Mouse (Mus musculus) layer of hippocampus, adult 9-11 months (tissue): Measurements from ENCODE around the gene Chd6.

ENCODE experiments used
- DNase-seq: peaks from one replicate; pipeline ENCODE4 v3.0.0; 2022

The Chd6 gene

DNA sequence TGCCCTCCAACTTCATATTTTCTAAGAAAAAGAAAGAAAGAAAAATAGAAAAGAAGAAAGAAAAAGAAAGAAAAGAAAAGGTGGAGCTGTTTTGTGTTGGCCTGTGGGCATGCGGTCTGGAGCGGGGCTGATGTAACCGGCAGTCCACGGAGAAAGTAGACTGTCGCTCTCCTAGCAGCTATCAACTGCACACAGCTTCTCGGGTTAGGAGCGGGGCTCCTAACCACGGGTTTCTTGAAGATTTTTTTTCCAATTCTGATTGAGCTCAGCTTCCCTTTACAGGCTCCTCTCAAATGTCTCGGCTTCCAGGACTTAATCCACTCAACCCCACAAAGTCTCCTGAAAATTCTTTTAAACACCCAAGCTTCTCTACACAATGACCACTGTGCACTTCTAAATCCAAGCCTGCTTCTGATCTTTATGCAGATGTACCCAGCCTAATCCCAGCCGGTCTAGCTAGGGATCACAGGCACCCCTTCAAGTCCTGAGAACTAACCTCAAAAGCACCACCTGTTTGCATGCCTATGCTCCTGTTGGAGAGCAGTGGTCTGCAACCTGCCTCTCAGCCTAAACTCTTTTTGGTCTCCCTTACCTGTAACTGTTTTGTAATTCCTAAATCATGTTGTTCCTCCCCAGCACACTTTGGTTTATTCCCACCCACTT is 42.6 kb downstream of the Chd6 start:
- no peak for DNase-seq

DNA sequence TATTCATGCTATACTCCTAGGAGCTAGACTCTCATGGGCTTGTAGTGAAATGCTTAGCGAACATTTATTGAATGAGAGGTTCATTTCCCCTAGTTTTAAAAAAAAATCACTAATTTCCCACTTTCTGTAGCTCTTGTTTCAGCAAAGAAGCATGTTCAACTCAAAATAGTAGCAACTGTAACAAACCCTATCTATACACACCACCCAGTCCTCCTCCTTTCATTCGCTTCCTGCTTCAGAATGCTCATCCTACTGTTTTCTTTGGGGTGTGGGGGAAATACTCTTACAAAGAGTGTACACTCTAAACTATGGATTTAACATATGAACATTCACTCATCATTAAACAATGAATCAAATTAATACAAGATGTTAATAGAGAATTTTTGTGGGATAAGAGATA is 43.3 kb downstream of the Chd6 start:
- DNase-seq, result no peak

DNA sequence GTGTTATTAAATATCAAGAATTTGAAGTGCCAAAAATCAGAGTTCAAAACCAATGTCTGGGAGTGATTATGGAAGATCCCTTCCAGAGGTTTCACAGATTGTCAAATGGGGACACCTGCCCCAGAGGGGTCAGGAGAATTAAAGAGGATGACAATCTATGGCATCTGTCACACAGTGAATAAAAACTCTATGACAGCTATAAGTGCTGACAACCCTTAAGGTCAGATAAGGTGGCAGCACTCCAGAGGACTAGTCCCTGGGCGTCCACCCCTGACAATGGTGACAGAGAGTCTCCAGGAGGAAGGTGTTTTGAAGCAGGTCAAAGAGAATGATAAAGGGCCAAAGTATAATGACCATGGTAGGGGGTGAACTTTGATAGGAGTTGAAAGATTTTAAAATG is 44.0 kb downstream of the Chd6 start:
- no peak for DNase-seq

DNA sequence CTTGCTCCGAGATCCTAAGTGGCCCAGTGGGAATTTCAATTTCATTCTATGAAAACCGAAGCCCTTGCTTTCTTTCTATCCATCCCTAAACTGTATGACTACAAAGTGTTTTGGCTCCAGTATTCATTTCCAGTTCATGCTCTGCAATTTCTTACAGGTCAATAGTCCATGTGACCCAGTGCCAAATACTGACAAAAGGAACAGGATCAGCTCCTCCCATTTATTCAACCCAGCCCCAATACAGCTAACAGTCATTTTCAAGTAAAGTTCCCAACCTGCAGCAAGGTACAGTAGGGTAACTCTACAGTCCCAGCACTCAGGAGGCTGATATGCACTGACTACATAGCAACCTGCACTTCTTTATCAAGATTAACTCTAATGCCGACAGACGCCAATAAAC is 50.0 kb downstream of the Chd6 start:
- no peak for DNase-seq

DNA sequence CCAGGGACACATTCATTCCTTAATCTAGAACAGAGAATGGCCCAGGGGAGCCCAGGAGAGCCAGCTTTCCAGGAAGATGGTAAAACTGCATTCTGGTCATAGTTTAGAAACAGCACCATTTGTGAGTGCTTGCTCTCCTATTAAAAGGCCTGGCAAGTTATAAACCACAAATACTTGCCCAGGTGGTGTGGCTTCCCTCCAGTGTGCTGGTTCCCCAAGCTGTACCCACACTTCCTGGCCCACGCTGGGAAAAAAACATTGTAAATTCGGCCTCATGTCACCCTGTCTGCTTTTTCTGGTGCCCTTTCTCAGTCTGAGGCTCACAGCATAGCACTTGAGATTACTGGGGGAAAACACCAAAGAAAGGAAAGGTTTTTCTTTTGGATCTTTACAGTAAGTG is 55.1 kb downstream of the Chd6 start:
- DNase-seq, result peak; percentile 28

DNA sequence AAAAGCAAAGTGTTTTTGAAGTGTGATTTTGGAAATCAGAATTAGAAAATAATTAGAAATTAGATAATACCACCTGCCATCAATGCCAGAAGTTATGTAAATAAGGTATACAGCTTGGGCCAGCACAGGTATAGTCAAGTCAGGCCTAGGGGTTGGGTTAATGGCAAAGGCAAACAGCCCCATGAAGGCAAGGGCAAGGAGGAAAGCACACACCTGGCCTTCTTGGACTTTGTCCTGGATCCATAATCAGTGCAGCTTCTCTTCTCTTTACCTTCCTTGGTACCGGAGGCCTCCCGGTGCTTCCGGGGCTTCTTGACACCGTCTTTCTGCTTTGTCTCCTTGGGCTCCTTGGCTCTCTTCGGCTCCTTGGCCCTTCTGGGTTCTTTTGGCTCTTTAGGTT is 56.7 kb downstream of the Chd6 start:
- no peak for DNase-seq

DNA sequence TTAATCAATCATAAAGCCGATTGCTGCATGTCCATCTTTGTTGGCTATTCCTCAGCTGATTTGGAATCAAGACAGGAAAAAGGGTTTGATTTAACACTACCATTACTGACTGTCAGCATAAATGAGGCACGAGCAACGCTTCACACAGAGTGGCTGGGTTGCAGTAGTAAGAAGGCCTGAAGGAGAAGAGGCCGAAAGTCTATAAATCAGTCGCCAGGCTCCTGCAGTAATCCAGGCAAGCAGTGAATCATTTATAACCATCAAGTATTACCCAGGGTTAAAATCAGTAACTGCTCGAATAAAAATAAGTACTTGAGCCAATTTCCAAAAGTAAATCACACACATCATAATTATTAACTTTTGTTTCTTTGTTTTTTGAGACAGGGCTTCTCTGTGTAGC is 59.4 kb downstream of the Chd6 start:
- DNase-seq, result no peak

DNA sequence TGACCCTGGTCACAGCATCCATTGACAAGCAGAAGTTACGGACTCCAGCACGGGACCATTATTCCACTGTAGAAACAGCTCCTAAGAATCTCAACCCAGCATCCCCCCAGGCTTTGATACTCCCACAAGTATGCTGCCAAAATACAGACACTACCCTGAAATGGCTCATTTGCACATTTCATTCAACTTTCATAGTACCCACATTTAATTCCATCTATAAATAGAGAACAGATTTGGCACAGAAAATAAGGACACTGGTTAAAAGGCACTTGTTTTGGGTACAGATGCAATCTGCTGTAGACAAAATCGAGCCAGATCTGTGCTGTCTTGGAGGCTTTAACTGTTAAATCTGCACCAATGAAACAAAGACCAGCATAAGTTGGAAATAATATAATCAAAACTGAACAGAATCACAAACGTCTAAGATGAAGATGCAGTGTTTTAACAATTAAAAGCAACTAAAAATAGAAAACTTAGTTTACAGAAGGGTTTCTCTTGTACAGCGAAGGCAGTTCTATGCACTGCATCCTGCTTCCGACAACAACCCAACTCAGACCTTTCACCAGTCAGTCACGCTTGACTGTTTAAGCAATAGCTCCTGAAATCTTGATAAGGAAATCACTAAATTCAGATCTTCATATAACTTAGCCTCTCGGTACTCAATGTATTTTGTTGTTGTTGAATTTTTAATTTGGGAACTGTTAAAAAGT is 64.2 kb downstream of the Chd6 start:
- DNase-seq, result peak; percentile 68

DNA sequence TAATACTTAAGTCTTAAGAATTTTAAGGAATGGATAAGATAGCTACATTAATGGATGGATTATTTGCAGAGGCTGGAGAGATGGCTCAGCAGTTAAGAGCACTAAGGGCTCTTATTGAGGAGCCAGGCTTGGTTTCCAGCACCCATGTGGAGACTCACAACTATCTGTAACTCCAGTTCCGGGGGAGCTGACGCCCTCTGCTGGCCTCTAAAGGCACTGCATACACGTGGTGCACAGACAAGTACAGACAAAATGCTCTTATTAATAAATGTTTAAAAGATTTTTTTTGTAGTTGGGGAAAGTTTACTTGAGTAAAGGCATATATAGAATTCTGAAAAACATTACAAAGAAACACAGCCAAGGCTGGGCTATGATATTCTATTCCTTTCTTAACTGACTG is 66.0 kb downstream of the Chd6 start:
- no peak for DNase-seq

DNA sequence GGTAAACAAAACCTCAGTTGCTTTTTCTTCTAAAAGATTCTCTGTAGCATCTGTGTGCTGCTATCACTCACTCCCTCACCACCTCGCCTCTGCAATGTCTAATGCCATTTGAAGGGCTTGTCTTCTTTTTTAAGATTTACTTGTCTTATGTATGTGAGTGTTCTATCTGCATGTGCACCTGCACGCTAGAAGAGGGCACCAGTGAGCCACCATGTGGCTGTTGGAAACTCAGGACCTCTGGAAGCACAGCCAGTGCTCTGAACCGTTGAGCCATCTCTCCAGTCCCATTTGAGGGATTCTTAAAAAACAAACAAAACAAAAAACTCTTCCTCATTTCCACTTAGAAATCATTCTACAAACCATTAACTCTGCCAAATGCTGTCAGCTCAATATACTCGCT is 68.1 kb downstream of the Chd6 start:
- no peak for DNase-seq

DNA sequence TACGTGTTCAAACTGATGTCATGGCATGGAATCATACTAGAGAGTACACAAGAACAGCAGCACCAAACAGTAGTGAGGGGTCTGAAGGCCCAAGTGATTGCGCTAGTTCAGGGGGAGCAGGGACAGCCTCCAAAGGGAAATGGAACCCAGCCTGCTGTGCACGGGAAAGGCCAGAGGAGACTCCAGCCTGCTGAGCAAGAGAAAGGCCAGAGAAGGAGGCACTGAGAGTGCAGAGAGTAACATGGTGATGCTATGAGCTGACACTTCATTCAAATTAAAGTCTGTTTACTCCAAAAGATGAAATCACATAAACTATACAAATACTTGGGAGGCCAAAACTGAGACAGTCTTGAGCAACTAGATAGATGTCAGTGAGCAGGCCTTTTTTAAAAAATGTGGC is 71.1 kb downstream of the Chd6 start:
- no peak for DNase-seq

DNA sequence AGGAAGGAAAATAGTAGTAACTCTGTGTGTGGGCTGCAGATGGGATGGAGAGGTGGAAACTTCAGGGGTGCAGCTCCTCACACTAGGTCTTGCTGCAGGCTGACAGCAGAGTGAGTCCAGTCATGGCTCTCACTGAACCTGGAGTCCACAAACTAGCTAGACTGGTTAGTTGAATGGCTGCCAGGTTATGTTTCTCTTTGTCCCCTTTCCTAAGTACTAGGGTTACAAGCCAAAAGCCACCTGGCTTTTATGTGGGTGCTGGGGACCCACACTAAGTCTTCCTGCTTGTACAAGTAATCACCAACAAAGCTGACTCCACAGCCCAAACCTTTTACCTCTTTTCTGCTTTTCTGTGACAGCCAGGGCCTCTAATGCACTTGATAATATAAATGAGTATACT is 75.7 kb downstream of the Chd6 start:
- no peak for DNase-seq

DNA sequence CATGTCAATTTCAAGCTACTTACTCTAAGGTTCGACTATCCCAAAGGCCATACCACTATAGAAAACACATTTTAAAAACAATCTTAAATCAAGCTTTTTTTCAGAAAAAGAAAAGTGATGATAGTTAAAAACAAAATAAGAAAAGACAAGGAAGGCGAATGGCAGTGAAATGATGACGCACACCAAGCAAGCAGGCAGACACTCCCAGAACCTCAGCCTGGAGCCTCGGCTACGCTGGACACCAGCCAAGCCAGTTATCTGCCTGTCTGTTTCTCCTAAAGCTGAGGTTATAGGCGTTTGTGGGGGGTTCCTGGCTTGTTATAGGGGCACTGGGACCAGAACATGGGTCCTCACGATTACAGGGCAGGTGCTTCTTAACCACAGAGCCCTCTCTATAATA is 76.5 kb downstream of the Chd6 start:
- no peak for DNase-seq

DNA sequence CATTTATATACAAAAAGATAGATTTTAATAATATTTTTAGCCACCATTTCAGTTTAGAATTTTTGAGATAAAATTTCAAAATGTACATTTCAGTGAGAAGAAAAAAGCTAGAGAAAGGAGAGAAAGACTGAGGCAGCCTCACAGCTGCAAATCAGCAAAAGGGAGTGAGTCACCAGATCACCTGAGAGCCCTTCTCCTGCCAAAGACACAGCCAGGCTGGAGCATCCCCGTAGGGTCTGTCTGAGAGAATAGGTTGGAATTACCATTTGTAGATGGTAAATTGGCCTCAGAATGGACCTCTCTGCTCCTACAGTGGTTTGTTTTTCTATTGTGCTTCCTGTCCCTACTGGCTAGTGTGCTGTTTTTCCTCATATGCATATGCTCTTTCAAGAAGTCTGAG is 84.3 kb downstream of the Chd6 start:
- DNase-seq, result no peak

DNA sequence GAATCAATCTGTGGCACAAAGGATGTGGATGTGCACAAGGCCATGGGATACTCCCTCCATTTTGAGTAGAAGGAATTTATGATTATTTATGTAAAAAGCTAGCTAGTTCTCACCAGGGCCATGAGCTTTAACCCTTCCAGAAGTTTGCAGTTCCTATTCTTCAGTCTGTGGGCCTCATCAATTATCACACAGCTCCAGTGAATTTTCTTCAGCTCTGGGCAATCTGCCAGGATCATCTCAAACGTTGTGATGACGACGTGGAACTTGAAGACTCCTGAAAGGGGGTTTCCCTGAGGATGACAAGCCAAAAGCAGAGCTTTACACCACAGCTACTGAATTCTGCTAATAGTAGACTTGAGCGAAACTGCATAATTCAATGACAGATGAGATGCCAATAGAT is 91.0 kb downstream of the Chd6 start:
- no peak for DNase-seq

DNA sequence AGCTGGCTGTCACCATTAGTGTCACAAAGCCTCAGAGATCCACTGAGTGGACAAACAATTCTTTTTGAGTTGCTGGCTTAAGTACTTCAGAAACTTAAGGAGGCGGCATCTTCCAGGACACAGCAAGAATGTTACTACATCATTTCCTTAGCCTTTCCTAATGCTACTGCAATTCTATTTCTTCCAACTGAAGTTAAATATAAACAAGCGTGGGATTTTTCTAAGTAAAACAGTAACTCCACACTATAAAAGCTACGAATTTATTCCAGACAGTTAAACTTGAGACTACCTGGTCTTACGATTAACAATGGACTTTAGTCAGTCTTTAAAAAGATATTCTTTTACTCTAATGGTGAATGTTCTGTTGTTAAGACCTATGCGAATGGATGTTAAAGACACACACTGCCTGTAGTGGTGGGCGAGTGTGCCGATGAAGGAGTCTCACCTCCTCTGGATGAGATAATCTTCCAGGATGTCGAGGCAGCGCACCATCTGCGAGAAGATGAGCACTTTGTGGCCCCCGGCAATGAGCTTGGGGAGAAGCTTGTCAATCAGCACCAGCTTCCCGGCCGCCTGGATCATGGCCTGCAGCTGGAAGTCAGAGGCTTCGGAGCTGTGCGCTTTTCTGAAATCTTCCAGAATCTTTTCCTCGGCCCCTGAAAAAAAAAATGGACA is 96.2 kb downstream of the Chd6 start:
- no peak for DNase-seq

DNA sequence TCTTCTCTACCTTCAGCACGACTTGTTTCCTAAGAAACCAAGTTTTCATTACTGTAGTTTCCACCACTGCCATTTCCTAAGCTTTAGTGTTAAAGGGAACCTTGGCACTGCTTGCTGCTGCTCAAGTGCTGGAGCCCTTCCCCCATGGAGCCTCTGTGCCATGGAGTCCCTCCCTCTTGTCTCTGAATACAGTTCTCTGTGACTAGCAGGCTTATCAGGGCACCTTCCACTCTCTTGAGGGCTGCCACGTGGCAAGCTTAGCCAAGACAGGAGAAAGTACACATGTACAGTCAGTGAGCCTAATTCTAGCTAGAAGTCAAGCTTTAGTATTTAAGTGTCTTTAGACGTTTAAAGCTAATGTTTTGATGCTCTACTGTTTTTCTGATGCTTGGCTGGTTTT is 104.5 kb downstream of the Chd6 start:
- no peak for DNase-seq

DNA sequence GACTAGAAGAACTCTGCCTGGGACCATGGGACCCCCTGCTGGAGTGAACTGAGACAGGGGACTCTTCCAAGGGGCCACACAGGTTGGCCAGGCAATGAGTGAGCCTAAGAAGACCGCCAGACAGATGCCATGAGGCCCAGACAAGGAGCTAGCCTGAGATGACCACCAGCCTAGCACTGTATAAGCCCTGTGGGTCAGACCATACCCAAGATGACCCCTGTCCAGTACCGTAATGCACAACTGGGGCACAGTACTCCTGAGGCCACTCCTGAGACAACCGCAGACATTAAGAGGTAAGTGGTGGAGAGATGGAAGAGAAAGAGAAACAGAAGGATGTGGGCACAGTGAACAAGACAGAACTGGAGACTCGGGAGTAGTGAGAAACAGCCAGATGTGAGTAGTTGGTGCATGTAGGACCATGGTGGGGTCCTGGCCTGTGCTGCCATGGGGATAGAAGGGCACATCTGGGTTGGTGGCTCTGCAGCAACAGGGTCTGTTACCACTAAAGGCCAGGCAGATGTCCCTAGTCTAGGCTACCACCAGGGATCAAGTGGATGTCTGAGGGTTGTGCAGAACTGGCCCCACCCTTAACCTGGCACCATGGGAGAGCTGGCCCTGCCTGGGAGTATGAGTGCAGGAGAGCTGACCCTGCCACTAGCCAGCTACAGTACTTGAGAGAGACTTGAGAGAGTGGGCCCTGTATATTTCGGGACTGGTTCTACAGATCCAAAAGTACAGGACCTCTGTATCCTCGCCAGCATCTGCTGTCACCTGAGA is 111.7 kb downstream of the Chd6 start:
- DNase-seq, result no peak

DNA sequence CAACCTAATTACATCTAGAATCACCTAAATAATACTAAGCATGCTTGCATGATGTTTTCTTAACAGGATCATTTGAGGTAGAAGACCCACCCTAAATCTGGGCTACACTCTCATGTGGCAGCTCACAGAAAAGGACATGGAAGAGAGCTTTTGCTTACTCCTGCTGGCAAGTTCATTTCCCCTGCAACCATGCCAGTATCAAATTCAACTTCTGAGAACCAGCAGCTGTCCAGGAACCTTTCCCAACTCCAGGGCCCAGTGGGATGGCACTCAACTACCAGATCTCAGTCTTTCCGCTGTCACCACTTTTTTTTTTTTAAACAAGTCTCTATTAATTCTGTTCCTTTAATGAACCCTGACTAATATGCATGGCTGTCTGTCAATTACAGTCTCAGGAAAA is 114.7 kb downstream of the Chd6 start:
- DNase-seq, result no peak

DNA sequence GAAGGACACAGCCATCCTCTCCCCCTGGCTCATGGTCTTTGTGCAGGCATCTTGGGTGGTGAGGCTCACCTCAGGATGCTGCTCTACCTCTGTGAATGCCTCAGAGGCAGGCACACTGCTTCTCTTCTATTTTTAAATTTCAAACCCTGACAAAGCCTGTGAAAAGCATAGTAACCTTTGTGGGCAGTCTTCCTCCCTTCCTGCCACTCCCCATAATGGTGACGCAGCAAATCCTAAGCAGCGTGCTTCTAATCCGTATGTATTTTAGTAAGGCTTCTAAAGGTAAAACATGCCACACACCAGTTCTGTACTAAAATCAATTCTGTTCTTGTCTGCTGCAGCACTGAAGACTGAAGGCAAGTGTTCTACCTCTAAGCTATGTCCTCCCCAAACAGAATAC is 116.4 kb downstream of the Chd6 start:
- no peak for DNase-seq

DNA sequence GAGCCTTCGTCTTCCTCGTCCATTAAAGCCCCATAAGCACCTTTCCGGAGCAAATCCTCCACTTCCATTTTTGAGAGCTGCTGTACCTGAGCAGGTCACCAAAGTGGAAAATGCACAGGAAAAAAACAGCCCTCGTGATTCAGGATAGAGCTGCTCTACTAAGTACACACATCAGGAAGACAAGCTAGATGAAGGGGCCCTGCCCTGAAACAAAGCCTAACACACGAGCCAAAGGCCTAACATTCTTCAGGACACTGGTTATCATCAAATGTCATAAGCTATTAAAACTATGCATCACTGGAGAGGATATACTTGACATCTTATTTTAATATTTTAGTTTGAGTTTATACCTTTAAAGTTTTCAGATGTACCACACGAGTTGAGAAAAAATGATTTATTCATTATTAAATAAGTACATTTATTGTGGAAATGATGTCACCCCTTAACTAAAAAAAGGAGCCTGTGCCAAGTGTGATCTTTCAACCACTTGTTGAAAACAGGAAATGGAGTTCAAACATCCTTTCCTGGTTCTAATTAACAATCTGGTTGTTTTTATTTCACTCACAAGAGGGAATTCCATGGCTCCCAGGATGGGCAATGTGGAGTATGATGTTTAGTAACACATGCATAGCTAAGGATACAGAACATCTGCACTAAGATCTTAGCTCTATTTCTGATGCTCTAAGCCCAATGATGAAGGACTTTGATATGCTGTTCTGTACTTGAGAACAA is 118.4 kb downstream of the Chd6 start:
- DNase-seq, result no peak

DNA sequence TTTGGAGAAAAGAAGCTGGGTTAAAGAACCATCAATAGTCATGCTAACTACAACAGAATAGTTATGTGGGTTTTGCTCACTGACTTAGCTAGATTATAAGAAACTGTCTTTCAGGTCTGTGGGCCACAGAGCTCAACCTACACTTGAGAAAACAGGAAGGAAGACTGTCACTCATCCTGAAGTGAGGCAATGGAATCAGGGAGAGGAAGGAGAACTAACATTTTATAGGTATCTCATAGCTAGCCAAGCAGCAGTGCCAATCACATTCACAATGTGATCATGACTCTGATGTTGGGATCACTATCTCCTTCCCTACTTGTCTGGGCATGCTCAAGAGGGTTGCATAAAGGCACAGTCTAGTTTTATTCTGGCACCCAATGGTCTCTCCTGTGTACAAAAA is 121.4 kb downstream of the Chd6 start:
- no peak for DNase-seq

DNA sequence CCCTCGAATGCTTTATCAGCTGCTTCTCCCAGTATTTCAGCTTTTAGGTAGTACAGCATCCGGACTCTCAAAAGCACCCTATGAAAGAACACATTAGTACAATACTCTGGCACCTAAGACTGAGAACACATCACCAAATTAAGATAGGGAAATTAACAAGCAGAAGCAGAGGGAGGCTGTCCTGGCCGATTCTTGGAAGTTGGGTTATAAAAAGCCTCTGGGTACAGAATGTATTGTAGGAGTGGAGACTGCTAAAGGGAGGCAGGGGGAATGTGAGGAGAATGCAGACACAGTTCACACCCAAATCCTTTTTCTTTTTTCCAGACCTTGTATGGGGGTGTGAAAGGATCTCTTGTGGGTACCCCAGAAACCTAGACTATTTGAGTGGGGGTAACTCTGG is 126.2 kb downstream of the Chd6 start:
- DNase-seq, result peak; percentile 11
